Mouse (Mus musculus) liver (tissue): ENCODE results near the gene C8g.

Experiments used
- DNase-seq: peaks from one replicate; pipeline ENCODE4 v3.0.0-alpha.2; 2020; ENCODE audit warnings: mixed read lengths

Gene C8g

GRCm38 (mm10) chr2:25465816-25466635 lies 35.5 kb downstream of the C8g start:
- peak; percentile 20 for DNase-seq

GRCm38 (mm10) chr2:25465256-25465655 lies 36.3 kb downstream of the C8g start:
- no peak for DNase-seq

- DNase-seq = no peak
These were observed 37.9 kb downstream of the C8g start for GRCm38 (mm10) chr2:25463630-25464029.

GRCm38 (mm10) chr2:25461407-25461806 lies 40.1 kb downstream of the C8g start:
- no peak for DNase-seq

GRCm38 (mm10) chr2:25460551-25461309 lies 40.8 kb downstream of the C8g start, which contains the start of gene Paxx:
Paxx (minus strand) TSS chr2:25461094.
- peak; percentile 94 for DNase-seq

GRCm38 (mm10) chr2:25460135-25460534 lies 41.4 kb downstream of the C8g start:
- no peak for DNase-seq

GRCm38 (mm10) chr2:25458911-25459310 lies 42.6 kb downstream of the C8g start:
- DNase-seq = no peak

GRCm38 (mm10) chr2:25457022-25457896 lies 44.3 kb downstream of the C8g start:
- no peak for DNase-seq

- DNase-seq = peak; percentile 21
These were observed 45.1 kb downstream of the C8g start, which contains the start of gene Clic3 for GRCm38 (mm10) chr2:25456205-25456953. Clic3 (plus strand) TSS chr2:25456838.

GRCm38 (mm10) chr2:25452951-25453350 lies 48.6 kb downstream of the C8g start:
- no peak for DNase-seq

GRCm38 (mm10) chr2:25450853-25451647 lies 50.5 kb downstream of the C8g start:
- no peak for DNase-seq
